Mouse (Mus musculus) left cerebral cortex, postnatal 14 days (tissue): ENCODE data around the gene Them7. TPM values are rescaled to one million over a fixed set of nuclear protein-coding genes. Genes with fewer than 3 reads are reported as not detected.

Experiments used
- DNase-seq, 2 experiments: peaks; one replicate each; pipeline ENCODE4 v3.0.0; 2021 to 2022; ENCODE audit warnings: low spot score in 2 of 2, mixed read lengths in 1 of 2
- intact Hi-C: fragments of 180-260 bp; cut with DNase I; formaldehyde crosslinking; loops from one replicate; pipeline ENCODE4 v1.15.1; 2025
- total RNA-seq, 2 experiments: library from RNA; stranded (reverse); gene quantifications; 2 replicates each; pipeline ENCODE4 v1.2.3; 2021

Gene Them7
- total RNA-seq, 2 experiments from 2014 or later, result 0.37 TPM; not detected in 1

- intact Hi-C loops, result no loop called here
Observed at GRCm38 (mm10) chr2:105396066-105396465, 171.9 kb downstream of the Them7 start.

GRCm38 (mm10) chr2:105397446-105398211 is 173.5 kb downstream of the Them7 start:
- DNase-seq, result no peak
- intact Hi-C loops, result no loop called here

More at GRCm38 (mm10) chr2:105396066-105396465, 171.9 kb downstream of the Them7 start:
- no peak for DNase-seq

GRCm38 (mm10) chr2:105398636-105399084 is 174.5 kb downstream of the Them7 start:
- intact Hi-C loops, result no loop called here

GRCm38 (mm10) chr2:105399085-105399891 is 175.2 kb downstream of the Them7 start, which contains the start of gene Rcn1:
Rcn1 (minus strand) TSS chr2:105399319.
- peak; percentile 26 to 38 for DNase-seq
- intact Hi-C loops, result no loop called here

More at GRCm38 (mm10) chr2:105398636-105399084, 174.5 kb downstream of the Them7 start:
- no peak for DNase-seq

- no peak for DNase-seq
- intact Hi-C loops, result no loop called here
Observed at GRCm38 (mm10) chr2:105400558-105400957, 176.4 kb downstream of the Them7 start.

GRCm38 (mm10) chr2:105402180-105402579 is 178.1 kb downstream of the Them7 start:
- no peak for DNase-seq
- intact Hi-C loops, result no loop called here

- intact Hi-C loops, result no loop called here
- DNase-seq, result no peak
Observed at GRCm38 (mm10) chr2:105408511-105408910, 184.4 kb downstream of the Them7 start.

- DNase-seq, result no peak
Observed at GRCm38 (mm10) chr2:105409253-105409652, 185.1 kb downstream of the Them7 start.

GRCm38 (mm10) chr2:105414309-105414708 is 190.2 kb downstream of the Them7 start:
- intact Hi-C loops, result no loop called here
- DNase-seq, result no peak

More at GRCm38 (mm10) chr2:105409253-105409652, 185.1 kb downstream of the Them7 start:
- intact Hi-C loops, result no loop called here

GRCm38 (mm10) chr2:105416046-105416659 is 192.0 kb downstream of the Them7 start:
- intact Hi-C loops, result no loop called here

GRCm38 (mm10) chr2:105416660-105417348 is 192.7 kb downstream of the Them7 start:
- DNase-seq, result peak; percentile 45 to 59
- intact Hi-C loops, result no loop called here

More at GRCm38 (mm10) chr2:105416046-105416659, 192.0 kb downstream of the Them7 start:
- DNase-seq, result peak; percentile 31 to 75

GRCm38 (mm10) chr2:105417663-105418062 is 193.5 kb downstream of the Them7 start:
- DNase-seq, result no peak
- intact Hi-C loops, result no loop called here

GRCm38 (mm10) chr2:105418629-105419227 is 194.6 kb downstream of the Them7 start:
- intact Hi-C loops, result no loop called here
- DNase-seq, result no peak

- intact Hi-C loops, result loop anchor here (5.0 kb wide), 2 partner anchors 60 to 170 kb away; no protein-coding TSS in a partner anchor
- DNase-seq, result no peak
Observed at GRCm38 (mm10) chr2:105427447-105427846, 203.3 kb downstream of the Them7 start.

GRCm38 (mm10) chr2:105428029-105428428 is 203.9 kb downstream of the Them7 start:
- intact Hi-C loops, result loop anchor here (2.0 to 5.0 kb wide), 3 partner anchors 61 to 171 kb away; no protein-coding TSS in a partner anchor
- peak; percentile 20 to 75 for DNase-seq

- DNase-seq, result no peak
- intact Hi-C loops, result loop anchor here (2.0 to 5.0 kb wide), 3 partner anchors 61 to 171 kb away; no protein-coding TSS in a partner anchor
Observed at GRCm38 (mm10) chr2:105428467-105428866, 204.3 kb downstream of the Them7 start.
